Mouse (Mus musculus) retina, postnatal 1 day (tissue): Measurements from ENCODE around the gene Ttc17.

ENCODE experiments used
- DNase-seq: peaks from one replicate; pipeline ENCODE4 v3.0.0-alpha.2; 2012

The Ttc17 gene

GRCm38 (mm10) chr2:94289659-94290058, 116.8 kb downstream of the Ttc17 start:
- peak; percentile 34 for DNase-seq

GRCm38 (mm10) chr2:94289169-94289568, 117.3 kb downstream of the Ttc17 start:
- peak; percentile 93 for DNase-seq

- DNase-seq, result no peak
Observed at GRCm38 (mm10) chr2:94288086-94288485, 118.4 kb downstream of the Ttc17 start.

- DNase-seq, result no peak
Observed at GRCm38 (mm10) chr2:94287435-94287834, 119.1 kb downstream of the Ttc17 start.

- no peak for DNase-seq
Observed at GRCm38 (mm10) chr2:94283526-94283925, 123.0 kb downstream of the Ttc17 start.

- DNase-seq, result no peak
Observed at GRCm38 (mm10) chr2:94279596-94279995, 126.9 kb downstream of the Ttc17 start.

- no peak for DNase-seq
Observed at GRCm38 (mm10) chr2:94276103-94276502, 130.4 kb downstream of the Ttc17 start.

- DNase-seq, result no peak
Observed at GRCm38 (mm10) chr2:94275658-94276057, 130.8 kb downstream of the Ttc17 start.

- DNase-seq, result peak; percentile 90
Observed at GRCm38 (mm10) chr2:94273154-94274021, 133.1 kb downstream of the Ttc17 start.

- no peak for DNase-seq
Observed at GRCm38 (mm10) chr2:94271176-94271575, 135.3 kb downstream of the Ttc17 start.

GRCm38 (mm10) chr2:94268835-94269234, 137.7 kb downstream of the Ttc17 start:
- DNase-seq, result no peak

GRCm38 (mm10) chr2:94267213-94267850, 139.2 kb downstream of the Ttc17 start:
- DNase-seq, result no peak

GRCm38 (mm10) chr2:94266381-94267160, 139.9 kb downstream of the Ttc17 start:
- DNase-seq, result peak; percentile 67

GRCm38 (mm10) chr2:94265221-94266191, 141.0 kb downstream of the Ttc17 start:
- DNase-seq, result peak; percentile 82

GRCm38 (mm10) chr2:94264631-94265098, 141.8 kb downstream of the Ttc17 start:
- DNase-seq, result peak; percentile 84

GRCm38 (mm10) chr2:94264006-94264405, 142.5 kb downstream of the Ttc17 start:
- DNase-seq, result no peak

- peak; percentile 65 for DNase-seq
Observed at GRCm38 (mm10) chr2:94263530-94263937, 143.0 kb downstream of the Ttc17 start.

- DNase-seq, result no peak
Observed at GRCm38 (mm10) chr2:94262917-94263529, 143.5 kb downstream of the Ttc17 start.

- DNase-seq, result peak; percentile 65
Observed at GRCm38 (mm10) chr2:94254102-94254501, 152.4 kb downstream of the Ttc17 start.
